Mouse (Mus musculus) heart, adult 2 months (tissue): ENCODE results near the gene Tle3.

Source experiments
- CTCF ChIP-seq: fragments of 200-600 bp; IDR thresholded peaks from 2 replicates; pipeline ENCODE4 v1.8.1; 2022; ENCODE audit warnings: antibody characterized with exemption, mild to moderate bottlenecking, moderate library complexity
- EP300 ChIP-seq: fragments of 200-500 bp; IDR thresholded peaks from 2 replicates; pipeline ENCODE4 v1.6.1; 2011; ENCODE audit warnings: low read depth, low read length, control low read depth; ENCODE audit not compliant: insufficient read depth
- POLR2A ChIP-seq: fragments of 200-500 bp; IDR thresholded peaks from 2 replicates; pipeline ENCODE4 v1.6.1; 2011; ENCODE audit warnings: mild to moderate bottlenecking, low read depth, low read length, control low read depth; ENCODE audit not compliant: insufficient read depth

DNA sequence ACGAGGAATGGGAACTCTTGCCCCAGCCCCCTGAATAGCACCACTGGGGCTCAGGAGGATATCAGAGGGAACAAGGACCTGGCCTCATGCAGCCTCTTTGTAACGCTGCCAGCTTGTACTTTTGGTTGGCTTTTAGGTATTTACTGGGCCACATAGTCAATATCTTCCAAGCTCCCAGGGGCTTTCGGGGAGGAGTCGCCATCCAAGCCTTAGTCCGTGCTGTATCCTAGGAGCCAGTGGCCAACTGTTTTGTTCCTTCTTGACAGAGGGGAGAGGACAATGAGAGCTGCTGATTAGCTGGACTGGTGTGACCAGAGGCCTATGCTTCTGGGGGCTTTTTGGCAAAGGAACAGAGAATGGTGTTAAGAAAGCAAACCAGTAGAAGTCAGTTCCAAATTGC lies 30.6 kb downstream of the Tle3 start:
- TF ChIP-seq POLR2A: no peak
- TF ChIP-seq CTCF: no peak
- no peak for TF ChIP-seq EP300
